Mouse (Mus musculus) liver, embryonic 14.5 days (tissue): ENCODE measurements around the gene Itsn2.

Source experiments
- CTCF ChIP-seq: IDR thresholded peaks from 2 replicates; pipeline ENCODE4 v1.5.1; 2016; ENCODE audit warnings: antibody characterized with exemption, low read depth, control low read depth
- EP300 ChIP-seq: IDR thresholded peaks from 2 replicates; pipeline ENCODE4 v1.6.1; 2016; ENCODE audit warnings: antibody characterized with exemption, low read depth

GRCm38 (mm10) chr12:4599713-4600112, 7.3 kb downstream of the Itsn2 start:
- TF ChIP-seq EP300 (no peak), CTCF (no peak)
